Mouse (Mus musculus): ENCODE results near the gene Tnfrsf19. TPM values are rescaled to one million over a fixed set of nuclear protein-coding genes. Genes with fewer than 3 reads are reported as not detected.

The Tnfrsf19 gene
- polyA plus RNA-seq (2012; rRNA removed), result 36.5 and 36.9 TPM in 2 replicates

- DNase-seq (ENCODE audit: low read depth), result peak; percentile 96
- TF ChIP-seq POLR2A (IDR thresholded peaks at IDR 0.05; ENCODE audit: borderline replicate concordance, extremely low read depth, insufficient read depth, insufficient read length, poor library complexity, severe bottlenecking), result peak; percentile 56; the same call in 1 of the 2 replicates
- TF ChIP-seq CTCF (IDR thresholded peaks at IDR 0.05; ENCODE audit: borderline replicate concordance, extremely low read depth, insufficient read depth, insufficient read length), result no peak
These were observed at the start of gene Tnfrsf19 for GRCm38 (mm10) chr14:61046091-61046681. Tnfrsf19 (minus strand) TSS chr14:61046490.

- no peak for TF ChIP-seq POLR2A (IDR thresholded peaks at IDR 0.05; ENCODE audit: borderline replicate concordance, extremely low read depth, insufficient read depth, insufficient read length, poor library complexity, severe bottlenecking)
- no peak for TF ChIP-seq CTCF (IDR thresholded peaks at IDR 0.05; ENCODE audit: borderline replicate concordance, extremely low read depth, insufficient read depth, insufficient read length)
- DNase-seq (ENCODE audit: low read depth), result peak; percentile 30
These were observed 45.8 kb upstream of the Tnfrsf19 start for GRCm38 (mm10) chr14:61092073-61092472.

- peak; percentile 18 for DNase-seq (ENCODE audit: low read depth)
- TF ChIP-seq POLR2A (IDR thresholded peaks at IDR 0.05; ENCODE audit: borderline replicate concordance, extremely low read depth, insufficient read depth, insufficient read length, poor library complexity, severe bottlenecking), result no peak
- TF ChIP-seq CTCF (IDR thresholded peaks at IDR 0.05; ENCODE audit: borderline replicate concordance, extremely low read depth, insufficient read depth, insufficient read length), result no peak
These were observed 44.7 kb upstream of the Tnfrsf19 start for GRCm38 (mm10) chr14:61090955-61091354.

GRCm38 (mm10) chr14:61088187-61088586 lies 41.9 kb upstream of the Tnfrsf19 start:
- TF ChIP-seq POLR2A (IDR thresholded peaks at IDR 0.05; ENCODE audit: borderline replicate concordance, extremely low read depth, insufficient read depth, insufficient read length, poor library complexity, severe bottlenecking) (no peak), CTCF (IDR thresholded peaks at IDR 0.05; ENCODE audit: borderline replicate concordance, extremely low read depth, insufficient read depth, insufficient read length) (no peak)
- DNase-seq (ENCODE audit: low read depth), result no peak

- TF ChIP-seq CTCF (IDR thresholded peaks at IDR 0.05; ENCODE audit: borderline replicate concordance, extremely low read depth, insufficient read depth, insufficient read length), result peak; percentile 59; the same call in 1 of the 2 replicates
- no peak for TF ChIP-seq POLR2A (IDR thresholded peaks at IDR 0.05; ENCODE audit: borderline replicate concordance, extremely low read depth, insufficient read depth, insufficient read length, poor library complexity, severe bottlenecking)
- peak; percentile 65 for DNase-seq (ENCODE audit: low read depth)
These were observed 39.0 kb upstream of the Tnfrsf19 start for GRCm38 (mm10) chr14:61085325-61085724.

- TF ChIP-seq POLR2A (IDR thresholded peaks at IDR 0.05; ENCODE audit: borderline replicate concordance, extremely low read depth, insufficient read depth, insufficient read length, poor library complexity, severe bottlenecking) (no peak), CTCF (IDR thresholded peaks at IDR 0.05; ENCODE audit: borderline replicate concordance, extremely low read depth, insufficient read depth, insufficient read length) (no peak)
These were observed 23.3 kb upstream of the Tnfrsf19 start for GRCm38 (mm10) chr14:61069555-61069954.

GRCm38 (mm10) chr14:61061729-61062128 lies 15.4 kb upstream of the Tnfrsf19 start:
- peak; percentile 69 for DNase-seq (ENCODE audit: low read depth)
- no peak for TF ChIP-seq CTCF (IDR thresholded peaks at IDR 0.05; ENCODE audit: borderline replicate concordance, extremely low read depth, insufficient read depth, insufficient read length)

More at GRCm38 (mm10) chr14:61069555-61069954, 23.3 kb upstream of the Tnfrsf19 start:
- no peak for DNase-seq (ENCODE audit: low read depth)

- no peak for TF ChIP-seq CTCF (IDR thresholded peaks at IDR 0.05; ENCODE audit: borderline replicate concordance, extremely low read depth, insufficient read depth, insufficient read length)
- TF ChIP-seq POLR2A (IDR thresholded peaks at IDR 0.05; ENCODE audit: borderline replicate concordance, extremely low read depth, insufficient read depth, insufficient read length, poor library complexity, severe bottlenecking), result no peak
- no peak for DNase-seq (ENCODE audit: low read depth)
These were observed 13.1 kb upstream of the Tnfrsf19 start for GRCm38 (mm10) chr14:61059316-61059945.

- peak; percentile 18 for DNase-seq (ENCODE audit: low read depth)
- TF ChIP-seq CTCF (IDR thresholded peaks at IDR 0.05; ENCODE audit: borderline replicate concordance, extremely low read depth, insufficient read depth, insufficient read length) (no peak), POLR2A (IDR thresholded peaks at IDR 0.05; ENCODE audit: borderline replicate concordance, extremely low read depth, insufficient read depth, insufficient read length, poor library complexity, severe bottlenecking) (no peak)
These were observed 10.7 kb upstream of the Tnfrsf19 start for GRCm38 (mm10) chr14:61056962-61057361.

GRCm38 (mm10) chr14:61056445-61056844 lies 10.2 kb upstream of the Tnfrsf19 start:
- DNase-seq (ENCODE audit: low read depth), result peak; percentile 45
- TF ChIP-seq POLR2A (IDR thresholded peaks at IDR 0.05; ENCODE audit: borderline replicate concordance, extremely low read depth, insufficient read depth, insufficient read length, poor library complexity, severe bottlenecking) (no peak), CTCF (IDR thresholded peaks at IDR 0.05; ENCODE audit: borderline replicate concordance, extremely low read depth, insufficient read depth, insufficient read length) (no peak)

GRCm38 (mm10) chr14:61055864-61056263 lies 9.6 kb upstream of the Tnfrsf19 start:
- DNase-seq (ENCODE audit: low read depth), result no peak
- TF ChIP-seq POLR2A (IDR thresholded peaks at IDR 0.05; ENCODE audit: borderline replicate concordance, extremely low read depth, insufficient read depth, insufficient read length, poor library complexity, severe bottlenecking) (no peak), CTCF (IDR thresholded peaks at IDR 0.05; ENCODE audit: borderline replicate concordance, extremely low read depth, insufficient read depth, insufficient read length) (no peak)

- TF ChIP-seq CTCF (IDR thresholded peaks at IDR 0.05; ENCODE audit: borderline replicate concordance, extremely low read depth, insufficient read depth, insufficient read length) (no peak), POLR2A (IDR thresholded peaks at IDR 0.05; ENCODE audit: borderline replicate concordance, extremely low read depth, insufficient read depth, insufficient read length, poor library complexity, severe bottlenecking) (no peak)
- DNase-seq (ENCODE audit: low read depth), result no peak
These were observed 5.9 kb upstream of the Tnfrsf19 start for GRCm38 (mm10) chr14:61052163-61052562.
